Mouse (Mus musculus): ENCODE measurements around the gene Ypel4.

Ypel4 gene

GRCm38 (mm10) chr2:84761840-84762239 is 28.0 kb downstream of the Ypel4 start:
- DNase-seq, result no peak

DNA sequence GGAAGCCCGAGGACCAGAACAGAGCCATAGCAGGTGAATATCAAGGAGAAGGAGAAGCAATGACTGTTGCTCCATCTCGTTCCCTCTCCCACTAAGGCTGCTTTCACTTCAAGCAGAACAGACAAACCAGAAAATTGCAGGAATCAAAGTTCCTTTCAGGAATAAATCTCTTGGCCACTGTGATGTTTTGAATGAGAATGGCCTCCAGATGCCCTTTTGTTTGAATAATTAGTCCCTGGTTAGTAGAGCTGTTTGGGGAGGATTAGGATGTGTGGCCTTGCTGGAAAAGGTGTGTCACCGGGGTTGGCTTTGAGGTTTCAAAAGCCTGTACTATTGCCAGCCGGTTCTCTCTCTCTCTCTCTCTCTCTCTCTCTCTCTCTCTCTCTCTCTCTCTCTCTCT is 28.4 kb downstream of the Ypel4 start:
- DNase-seq, result no peak

- DNase-seq, result no peak
These were observed 29.0 kb downstream of the Ypel4 start for GRCm38 (mm10) chr2:84762818-84763217.

DNA sequence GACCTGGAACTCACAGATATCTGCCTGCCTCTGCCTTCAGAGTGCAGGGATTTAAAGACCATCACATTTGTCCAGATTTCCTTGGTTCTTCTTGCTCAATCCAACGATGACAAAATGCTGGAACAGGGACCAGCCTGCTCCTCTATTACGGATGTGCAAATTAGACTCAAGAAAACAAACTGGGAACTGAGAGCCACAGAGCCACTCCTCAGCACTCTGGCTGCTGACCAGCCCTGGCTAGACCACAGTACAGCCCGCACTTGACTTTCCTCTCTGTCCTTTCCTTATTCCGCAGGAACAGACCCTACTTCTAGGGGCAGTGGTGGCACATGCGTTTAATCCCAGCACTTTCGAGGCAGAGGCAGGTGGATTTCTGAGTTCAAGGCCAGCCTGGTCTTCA is 36.6 kb downstream of the Ypel4 start:
- no peak for DNase-seq

DNA sequence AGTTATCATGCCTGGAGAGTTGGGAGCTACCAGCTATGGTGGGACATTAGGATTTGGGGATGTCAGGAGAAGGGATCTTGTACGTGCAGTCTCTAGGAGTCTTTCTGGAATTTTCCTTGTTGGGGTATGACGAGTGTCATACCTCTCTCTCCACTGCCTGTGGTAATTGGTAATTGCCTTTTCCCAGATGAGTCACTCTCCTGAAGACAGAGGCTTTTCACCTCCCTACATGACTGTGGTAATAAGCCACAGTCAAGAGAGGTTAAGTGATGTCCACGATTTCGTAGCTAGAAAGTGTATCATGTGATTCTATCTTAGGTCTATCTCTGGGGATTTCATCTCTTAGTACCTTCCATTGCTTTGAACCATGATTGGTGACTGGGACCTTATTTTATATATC is 38.6 kb downstream of the Ypel4 start:
- no peak for DNase-seq

- no peak for DNase-seq
These were observed 39.3 kb downstream of the Ypel4 start for GRCm38 (mm10) chr2:84773195-84773594.

- DNase-seq, result peak; percentile 84 to 88
These were observed 40.9 kb downstream of the Ypel4 start for GRCm38 (mm10) chr2:84774751-84775150.

- DNase-seq, result peak; percentile 36 to 59
These were observed 41.4 kb downstream of the Ypel4 start, which contains the start of gene Serping1 for GRCm38 (mm10) chr2:84775241-84775640. Serping1 (minus strand) TSS chr2:84775444.

- DNase-seq, result peak; percentile 7 to 25
These were observed 41.8 kb downstream of the Ypel4 start for GRCm38 (mm10) chr2:84775665-84776064.

DNA sequence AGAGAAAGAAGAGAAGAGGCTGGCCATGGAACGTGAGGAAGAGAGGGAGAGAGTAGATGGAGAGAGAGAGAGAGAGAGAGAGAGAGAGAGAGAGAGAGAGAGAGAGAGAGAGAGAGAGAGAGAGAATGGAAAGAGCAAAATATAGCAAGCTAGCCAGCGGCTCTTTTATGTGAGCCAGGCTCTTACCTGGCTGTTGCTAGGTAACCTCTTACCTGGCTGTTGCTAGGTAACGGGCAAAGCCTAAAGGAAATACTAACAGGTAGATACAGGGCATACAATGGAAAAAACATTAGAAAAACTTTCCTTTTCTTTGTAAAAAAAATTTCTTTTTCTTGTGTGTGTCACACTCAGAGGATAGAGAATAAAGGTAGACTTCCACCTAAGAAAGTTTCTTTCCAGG is 43.8 kb downstream of the Ypel4 start:
- DNase-seq, result no peak

- peak; percentile 16 to 38 for DNase-seq
These were observed 45.4 kb downstream of the Ypel4 start for GRCm38 (mm10) chr2:84779210-84779609.

DNA sequence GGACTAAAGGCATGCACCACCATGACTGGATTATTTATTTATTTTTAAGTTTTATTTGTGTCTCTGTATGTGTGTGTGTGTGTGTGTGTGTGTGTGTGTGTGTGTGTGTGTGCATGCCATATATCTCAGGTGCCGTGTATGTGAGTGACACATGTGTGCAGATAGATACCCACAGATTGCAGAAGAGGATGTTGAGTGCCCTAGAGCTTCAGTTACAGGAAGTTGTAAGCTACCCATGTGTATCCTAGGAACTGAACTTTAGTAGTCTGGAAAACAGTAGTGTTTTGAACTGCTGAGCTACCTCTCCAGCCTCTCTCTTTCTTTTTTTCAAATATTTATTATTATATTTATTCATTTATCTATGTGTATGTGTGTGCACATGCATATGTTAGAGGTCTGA is 49.5 kb downstream of the Ypel4 start:
- DNase-seq, result no peak

GRCm38 (mm10) chr2:84783840-84784566 is 50.1 kb downstream of the Ypel4 start:
- DNase-seq, result peak; percentile 23 to 53

Data from kidney, postnatal 4 days (tissue).